Mouse (Mus musculus) heart, embryonic 15.5 days (tissue): Measurements from ENCODE around the gene Fitm1. TPM values are rescaled to one million over a fixed set of nuclear protein-coding genes. Genes with fewer than 3 reads are reported as not detected.

Experiments
- ATAC-seq: fragments of 200-750 bp; cut with Nextera tagmentation; replicated peaks from 2 replicates; pipeline ENCODE4 v1.8.0; 2017; ENCODE audit warnings: low read depth, moderate TSS enrichment; ENCODE audit not compliant: insufficient number of reproducible peaks, insufficient read depth, low FRiP score
- H3K27ac ChIP-seq: fragments of 300-500 bp; sonication (generic); 2 replicates; pipeline ENCODE4 v1.5.1; 2015; ENCODE audit warnings: mild to moderate bottlenecking, inconsistent platforms
- H3K27me3 ChIP-seq: fragments of 300-500 bp; sonication (generic); 2 replicates; pipeline ENCODE4 v1.6.1; 2015; ENCODE audit warnings: inconsistent platforms
- H3K36me3 ChIP-seq: fragments of 300-500 bp; sonication (generic); 2 replicates; pipeline ENCODE4 v1.6.1; 2015; ENCODE audit warnings: mild to moderate bottlenecking, inconsistent platforms
- H3K4me1 ChIP-seq: fragments of 300-500 bp; sonication (generic); replicated peaks from 2 replicates; pipeline ENCODE4 v1.6.1; 2015; ENCODE audit warnings: inconsistent platforms
- H3K4me2 ChIP-seq: fragments of 300-500 bp; sonication (generic); 2 replicates; pipeline ENCODE4 v1.6.1; 2015; ENCODE audit warnings: inconsistent platforms, mild to moderate bottlenecking, moderate library complexity
- H3K4me3 ChIP-seq: fragments of 300-500 bp; sonication (generic); 2 replicates; pipeline ENCODE4 v1.5.1; 2015; ENCODE audit warnings: mild to moderate bottlenecking, inconsistent platforms
- H3K9ac ChIP-seq: fragments of 300-500 bp; sonication (generic); 2 replicates; pipeline ENCODE4 v1.6.1; 2015; ENCODE audit warnings: mild to moderate bottlenecking, inconsistent platforms
- H3K9me3 ChIP-seq: fragments of 300-500 bp; sonication (generic); replicated peaks from 2 replicates; pipeline ENCODE4 v1.6.1; 2016; ENCODE audit warnings: inconsistent platforms
- WGBS: fragments of 180-500 bp; shearing (Covaris S2); methylation state at CpG from one replicate; pipeline ENCODE4 v1.1.7; 2015; ENCODE audit warnings: mixed read lengths; 5-methylcytosine and 5-hydroxymethylcytosine counted together
- polyA plus RNA-seq: library from polyadenylated mRNA; unstranded; fragments of >200 nt; fragmentation: Nextera tagmentation; extraction: Ambion mirVana; gene quantifications from 2 replicates; pipeline ENCODE4 v1.2.1, GENCODE M21; 2015

Gene Fitm1
- polyA plus RNA-seq, 1 experiment from 2014 or later = 81.7 TPM

DNA sequence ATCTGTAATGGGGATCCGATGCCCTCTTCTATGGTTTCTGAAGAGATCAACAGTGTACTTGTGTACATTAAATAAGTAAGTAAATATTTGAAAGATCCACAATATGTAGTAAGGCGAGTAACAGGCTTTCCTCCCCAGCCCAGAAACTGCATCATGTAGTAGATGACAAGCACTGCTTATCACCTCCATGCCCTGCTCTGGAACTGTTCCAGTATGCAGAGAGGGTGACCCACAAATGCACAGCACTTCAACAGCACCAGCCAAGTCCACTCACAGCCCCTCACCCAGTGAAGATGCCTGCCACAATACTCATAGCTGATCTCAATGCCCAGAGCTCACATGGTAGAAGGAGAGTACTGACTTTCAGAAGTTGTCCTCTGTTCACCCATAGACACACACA is 4.8 kb upstream of the Fitm1 start:
- Histone ChIP-seq H3K4me2 (no peak overlapping the region), H3K36me3 (peaks cover 35% of the 10 kb centered on the region), H3K27ac (peak overlapping the region; percentile 39), H3K9me3 (no peaks in the 10 kb centered on the region), H3K27me3 (no peaks in the 10 kb centered on the region), H3K9ac (no peak overlapping the region), H3K4me1 (peaks cover 24% of the 10 kb centered on the region), H3K4me3 (no peak overlapping the region)
- ATAC-seq = no peak
- 71% methylated on average over 2 of the region's 2 CpGs for WGBS

DNA sequence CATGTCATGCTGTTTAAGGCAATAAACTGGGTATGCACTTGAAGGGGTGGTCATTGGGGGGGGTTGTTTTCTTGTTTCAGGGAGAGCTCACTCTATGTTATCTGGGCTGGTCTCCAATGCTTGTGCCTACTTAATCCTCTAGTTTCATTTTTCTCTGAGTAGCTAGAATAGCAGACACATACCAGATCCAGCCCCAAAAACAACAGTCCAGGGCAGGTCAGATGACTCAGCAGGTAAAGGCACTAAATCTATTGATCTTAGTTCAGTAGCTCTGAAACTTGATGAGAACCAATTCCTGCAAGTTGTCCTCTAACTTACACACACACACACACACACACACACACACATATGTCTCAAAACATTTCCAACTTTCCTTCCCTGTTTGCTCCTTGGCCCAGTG is 3.7 kb upstream of the Fitm1 start:
- Histone ChIP-seq H3K4me1 (peaks cover 34% of the 10 kb centered on the region), H3K4me2 (no peak overlapping the region), H3K9ac (no peak overlapping the region), H3K27ac (no peak overlapping the region), H3K36me3 (peaks cover 24% of the 10 kb centered on the region), H3K9me3 (no peaks in the 10 kb centered on the region), H3K27me3 (no peaks in the 10 kb centered on the region), H3K4me3 (no peak overlapping the region)
- no peak for ATAC-seq

DNA sequence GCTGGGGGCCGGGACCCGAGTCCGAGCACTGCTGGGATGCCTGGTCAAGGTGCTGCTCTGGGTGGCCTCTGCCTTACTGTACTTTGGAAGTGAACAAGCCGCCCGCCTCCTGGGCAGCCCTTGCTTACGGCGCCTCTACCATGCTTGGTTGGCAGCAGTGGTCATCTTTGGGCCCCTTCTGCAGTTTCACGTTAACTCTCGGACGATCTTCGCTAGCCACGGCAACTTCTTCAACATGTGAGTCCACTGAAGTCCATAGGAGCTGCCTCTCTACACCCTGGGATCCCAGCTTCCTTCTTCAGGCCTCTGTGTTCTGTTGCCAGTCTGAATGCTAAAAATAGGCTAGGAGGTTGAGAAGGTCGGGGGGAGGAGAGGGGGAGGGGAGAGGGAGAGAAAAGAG is 294 bp downstream of the Fitm1 start:
- Histone ChIP-seq H3K4me2 (peak overlapping the region; percentile 64), H3K27ac (peak overlapping the region; percentile 98), H3K27me3 (no peaks in the 10 kb centered on the region), H3K9me3 (no peaks in the 10 kb centered on the region), H3K4me1 (peaks cover 43% of the 10 kb centered on the region), H3K9ac (peak overlapping the region; percentile 65), H3K4me3 (peak overlapping the region; percentile 51), H3K36me3 (peaks cover 9% of the 10 kb centered on the region)
- 0 out of 2 replicates have a peak, but pooled peaks have one; percentile 28 for ATAC-seq
- WGBS = 28% methylated on average over 13 of the region's 13 CpGs

DNA sequence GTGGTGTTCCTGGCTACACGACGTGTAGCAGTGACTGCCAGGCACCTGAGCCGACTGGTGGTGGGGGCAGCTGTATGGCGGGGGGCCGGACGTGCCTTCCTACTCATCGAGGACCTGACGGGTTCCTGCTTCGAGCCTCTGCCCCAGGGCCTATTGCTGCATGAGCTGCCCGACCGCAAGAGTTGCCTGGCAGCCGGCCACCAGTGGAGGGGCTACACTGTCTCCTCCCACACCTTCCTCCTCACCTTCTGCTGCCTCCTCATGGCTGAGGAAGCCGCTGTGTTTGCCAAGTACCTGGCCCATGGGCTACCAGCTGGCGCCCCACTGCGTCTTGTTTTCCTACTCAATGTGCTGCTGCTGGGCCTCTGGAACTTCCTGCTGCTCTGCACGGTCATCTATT is 959 bp downstream of the Fitm1 start:
- H3K36me3 ChIP-seq = peaks cover 15% of the 10 kb centered on the region
- 50% methylated on average over 16 of the region's 16 CpGs for WGBS
- no peaks in the 10 kb centered on the region for H3K27me3 ChIP-seq
- peak overlapping the region; percentile 98 for H3K27ac ChIP-seq
- no peaks in the 10 kb centered on the region for H3K9me3 ChIP-seq
- H3K9ac ChIP-seq = peak overlapping the region; percentile 65; the same call in 1 of the 2 replicates
- peak overlapping the region; percentile 64 for H3K4me2 ChIP-seq
- peak overlapping the region; percentile 51 for H3K4me3 ChIP-seq
- peaks cover 39% of the 10 kb centered on the region for H3K4me1 ChIP-seq
- no peak for ATAC-seq

DNA sequence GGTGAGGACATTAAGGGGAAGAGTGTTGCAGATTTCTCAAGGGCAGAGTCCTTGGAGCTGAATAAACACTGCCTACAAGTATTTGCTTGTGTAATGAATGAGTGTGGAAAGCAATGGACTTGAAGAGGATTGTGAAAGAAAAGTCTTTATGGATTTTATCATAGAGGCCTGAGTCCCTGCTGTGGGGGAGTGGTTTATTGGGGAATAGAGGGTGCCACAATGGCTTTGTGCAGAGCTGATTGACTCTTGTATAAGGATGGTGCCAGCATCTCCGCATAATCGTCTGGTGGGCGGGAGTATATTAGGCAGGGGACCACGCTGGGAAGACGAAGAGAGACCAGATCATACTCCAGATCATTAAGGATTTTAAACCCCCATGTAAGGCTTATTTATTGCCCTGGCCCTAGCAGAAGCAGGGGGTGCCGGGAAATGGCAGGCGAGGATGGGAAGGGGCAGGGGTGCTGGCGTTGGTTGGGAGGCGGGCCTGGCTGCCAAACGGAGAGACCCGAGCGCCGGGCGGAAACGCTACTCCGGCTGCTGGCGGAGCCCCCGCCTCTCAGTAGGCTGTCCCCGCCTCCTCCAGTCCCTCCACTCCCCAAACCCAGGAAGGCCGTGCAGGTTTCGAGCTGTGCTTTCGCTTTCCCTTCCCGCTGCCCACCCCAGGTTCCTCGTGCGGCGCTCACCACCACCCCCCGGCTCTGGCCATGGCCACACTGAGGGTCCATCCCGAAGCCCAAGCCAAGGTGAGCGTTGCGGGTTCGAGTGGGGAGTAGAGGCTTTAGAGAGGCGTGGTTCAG is 2.7 kb downstream of the Fitm1 start, which contains the start of gene Psme1:
Gene Psme1, plus strand, starts transcription at position 253 of the 797 bp plus-strand sequence.
- Histone ChIP-seq H3K9me3 (no peaks in the 10 kb centered on the region), H3K4me1 (peaks cover 39% of the 10 kb centered on the region), H3K36me3 (peaks cover 20% of the 10 kb centered on the region), H3K9ac (peak within 1 kb of the TSS; percentile 88), H3K4me2 (peak within 1 kb of the TSS; percentile 78), H3K27ac (peak within 1 kb of the TSS; percentile 98), H3K4me3 (peak within 1 kb of the TSS; percentile 79), H3K27me3 (no peaks in the 10 kb centered on the region)
- ATAC-seq = peak; percentile 84
- under 1% methylated on average over 32 of the region's 32 CpGs for WGBS

DNA sequence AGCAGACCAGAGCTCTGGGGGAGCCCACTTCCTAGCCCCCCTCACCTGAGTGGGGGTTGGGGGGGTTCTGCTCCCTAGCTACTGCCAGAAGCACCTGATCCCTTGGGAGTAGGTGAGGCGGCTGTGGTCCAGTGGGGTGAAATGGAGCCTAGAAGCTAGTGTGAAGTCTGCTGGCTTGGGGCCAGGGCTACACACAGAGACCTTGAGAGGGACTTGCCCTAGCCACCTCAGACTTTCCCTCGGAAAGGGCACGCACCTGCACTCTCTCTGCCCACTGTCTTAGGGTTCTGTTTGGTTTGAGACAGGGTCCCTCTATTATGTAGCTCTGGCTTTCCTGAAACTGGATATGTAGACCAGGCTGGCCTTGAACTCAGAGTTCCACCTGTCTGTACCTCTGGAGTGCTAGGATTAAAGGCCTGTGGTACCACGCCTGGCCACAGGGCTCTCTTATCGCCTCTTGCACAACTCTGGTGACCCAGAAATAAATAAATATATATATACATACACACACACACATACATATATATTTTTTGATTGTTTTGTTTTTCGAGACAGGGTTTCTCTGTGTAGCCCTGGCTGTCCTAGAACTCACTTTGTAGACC is 3.4 kb downstream of the Fitm1 start:
- Histone ChIP-seq H3K27ac (peak overlapping the region; percentile 86), H3K9ac (peak overlapping the region; percentile 88), H3K4me1 (peaks cover 39% of the 10 kb centered on the region), H3K4me2 (peak overlapping the region; percentile 78), H3K27me3 (no peaks in the 10 kb centered on the region), H3K4me3 (peak overlapping the region; percentile 79), H3K9me3 (no peaks in the 10 kb centered on the region), H3K36me3 (peaks cover 20% of the 10 kb centered on the region)
- ATAC-seq = peak; percentile 28
- WGBS = 22% methylated on average over 6 of the region's 6 CpGs

DNA sequence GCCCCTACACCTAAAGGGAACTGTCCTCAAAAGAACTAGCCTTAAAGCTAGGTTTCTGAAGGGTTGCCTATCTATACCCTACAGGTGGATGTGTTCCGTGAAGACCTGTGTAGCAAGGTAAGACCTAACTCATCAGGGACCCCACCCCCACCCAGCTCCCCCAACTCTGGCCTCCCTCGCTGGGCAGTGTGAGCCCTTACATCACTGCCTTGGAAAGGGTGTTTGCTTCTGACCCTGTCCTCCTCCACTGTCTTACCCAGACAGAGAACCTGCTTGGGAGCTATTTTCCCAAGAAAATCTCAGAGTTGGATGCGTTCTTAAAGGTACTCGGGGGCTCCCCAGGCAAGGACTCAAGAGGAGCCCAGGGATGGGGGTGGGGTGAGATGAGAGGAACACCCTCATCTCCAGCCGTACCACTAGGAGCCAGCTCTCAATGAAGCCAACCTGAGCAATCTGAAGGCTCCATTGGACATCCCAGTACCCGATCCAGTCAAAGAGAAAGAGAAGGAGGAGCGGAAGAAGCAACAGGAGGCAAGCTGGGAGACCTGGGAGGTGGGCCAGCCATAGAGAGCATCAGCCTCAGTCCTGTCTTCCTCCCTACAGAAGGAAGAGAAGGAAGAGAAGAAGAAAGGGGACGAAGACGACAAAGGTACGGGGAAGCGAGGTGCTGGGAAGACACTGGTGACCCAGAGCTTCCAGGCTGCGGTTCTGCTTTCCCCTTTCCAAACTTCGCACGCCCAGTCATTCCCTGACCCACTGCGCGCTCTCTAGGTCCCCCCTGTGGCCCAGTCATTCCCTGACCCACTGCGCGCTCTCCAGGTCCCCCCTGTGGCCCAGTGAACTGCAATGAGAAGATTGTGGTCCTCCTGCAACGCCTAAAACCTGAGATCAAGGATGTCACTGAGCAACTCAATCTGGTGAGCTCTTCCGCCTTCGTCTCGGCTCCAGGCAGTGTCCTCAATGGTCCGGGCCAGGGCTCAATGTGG is 4.4 kb downstream of the Fitm1 start:
- no peak overlapping the region for H3K4me2 ChIP-seq
- 84% methylated on average over 23 of the region's 23 CpGs for WGBS

DNA sequence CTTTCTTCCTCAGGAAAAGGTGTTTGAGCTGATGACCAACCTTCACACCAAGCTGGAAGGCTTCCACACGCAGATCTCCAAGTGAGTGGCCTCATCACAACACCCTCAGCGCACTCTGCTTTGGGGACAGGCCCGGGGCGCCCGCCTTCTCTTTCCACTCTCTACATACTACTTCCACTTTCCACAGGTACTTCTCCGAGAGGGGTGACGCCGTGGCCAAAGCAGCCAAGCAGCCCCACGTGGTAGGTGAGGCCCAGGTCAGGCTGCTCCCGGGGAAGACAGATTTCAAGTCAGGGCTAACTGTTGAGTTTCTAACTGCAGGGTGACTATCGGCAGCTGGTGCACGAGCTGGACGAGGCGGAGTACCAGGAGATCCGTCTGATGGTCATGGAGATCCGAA is 5.3 kb downstream of the Fitm1 start:
- H3K4me3 ChIP-seq = no peak overlapping the region

More for the DNA sequence above, 4.4 kb downstream of the Fitm1 start:
- Histone ChIP-seq H3K4me3 (peak overlapping the region; percentile 79; the same call in 1 of the 2 replicates), H3K36me3 (peaks cover 20% of the 10 kb centered on the region), H3K9ac (no peak overlapping the region), H3K27ac (no peak overlapping the region), H3K27me3 (no peaks in the 10 kb centered on the region), H3K9me3 (no peaks in the 10 kb centered on the region), H3K4me1 (peaks cover 37% of the 10 kb centered on the region)
- no peak for ATAC-seq

DNA sequence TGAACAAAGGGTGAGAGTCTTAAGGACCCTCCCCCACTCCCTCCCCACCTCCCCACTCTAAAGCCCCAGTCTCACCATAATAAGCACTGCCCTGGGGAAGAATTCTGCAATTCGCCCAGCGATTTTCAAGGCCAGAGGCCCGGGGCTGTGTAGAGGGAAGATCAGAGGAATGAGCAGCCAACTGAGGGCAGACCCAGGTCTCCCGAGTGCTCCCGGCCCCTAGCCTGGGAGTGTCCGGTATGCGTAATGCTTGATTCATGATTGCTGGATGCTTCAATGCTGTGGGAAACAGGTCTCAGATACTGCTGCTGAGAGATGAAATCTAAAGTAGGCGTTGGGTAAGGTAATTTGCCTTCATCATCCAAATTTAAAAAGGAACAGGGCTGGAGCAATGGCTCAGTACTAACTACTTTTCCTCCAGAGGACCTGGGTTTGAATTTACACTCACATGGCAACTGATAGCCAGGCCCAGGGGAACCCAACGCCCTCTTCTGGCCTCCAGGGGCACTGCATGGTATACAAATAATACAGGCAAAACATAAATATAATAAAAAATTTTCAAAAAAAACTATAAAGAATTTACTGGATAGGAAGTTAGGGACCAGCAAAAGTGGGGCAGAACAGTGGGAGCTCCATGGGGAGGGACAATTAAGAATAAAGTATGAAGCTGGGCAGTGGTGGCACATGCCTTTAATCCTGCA is 6.7 kb downstream of the Fitm1 start:
- WGBS = 74% methylated on average over 9 of the region's 9 CpGs
- H3K4me3 ChIP-seq = no peak overlapping the region
- no peak overlapping the region for H3K27ac ChIP-seq
- no peak overlapping the region for H3K9ac ChIP-seq
- ATAC-seq = no peak
- H3K4me1 ChIP-seq = peaks cover 27% of the 10 kb centered on the region
- no peak overlapping the region for H3K4me2 ChIP-seq
- H3K9me3 ChIP-seq = no peaks in the 10 kb centered on the region
- H3K36me3 ChIP-seq = peaks cover 23% of the 10 kb centered on the region
- H3K27me3 ChIP-seq = no peaks in the 10 kb centered on the region

More for the DNA sequence above, 5.3 kb downstream of the Fitm1 start:
- no peaks in the 10 kb centered on the region for H3K27me3 ChIP-seq
- no peak overlapping the region for H3K4me2 ChIP-seq
- H3K4me1 ChIP-seq = peaks cover 34% of the 10 kb centered on the region
- no peak overlapping the region for H3K27ac ChIP-seq
- ATAC-seq = no peak
- WGBS = 89% methylated on average over 16 of the region's 16 CpGs
- no peaks in the 10 kb centered on the region for H3K9me3 ChIP-seq
- H3K9ac ChIP-seq = no peak overlapping the region
- H3K36me3 ChIP-seq = peaks cover 20% of the 10 kb centered on the region

DNA sequence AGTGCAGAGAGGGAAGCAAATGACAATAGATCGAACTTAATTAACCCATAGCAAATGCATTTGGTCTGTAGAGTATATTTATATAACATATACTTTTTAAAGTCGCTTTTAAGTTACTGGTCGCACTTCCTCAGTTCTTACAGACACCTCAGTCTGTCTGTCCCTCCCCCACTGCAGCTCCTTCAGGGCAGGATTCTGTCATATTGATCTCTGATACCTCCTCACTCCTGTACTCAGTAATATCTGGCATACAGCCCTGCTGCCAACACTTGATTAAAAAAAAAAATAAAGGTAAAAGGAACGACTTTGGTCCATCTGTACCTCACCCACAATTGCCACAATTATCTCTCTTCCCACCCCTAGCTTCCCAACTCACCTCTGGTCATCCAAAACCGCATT is 8.9 kb downstream of the Fitm1 start:
- H3K9me3 ChIP-seq = no peaks in the 10 kb centered on the region
- H3K4me2 ChIP-seq = peak overlapping the region; percentile 89
- peaks cover 26% of the 10 kb centered on the region for H3K36me3 ChIP-seq
- H3K9ac ChIP-seq = peak overlapping the region; percentile 80
- 46% methylated on average over 5 of the region's 5 CpGs for whole genome bisulfite sequencing
- H3K27me3 ChIP-seq = no peaks in the 10 kb centered on the region
- H3K27ac ChIP-seq = peak overlapping the region; percentile 83
- H3K4me3 ChIP-seq = peak overlapping the region; percentile 69
- peaks cover 15% of the 10 kb centered on the region for H3K4me1 ChIP-seq
- no peak for ATAC-seq
